Mouse (Mus musculus) G1E (cell line): Measurements from ENCODE around the gene Hlx.

Experiments used
- CTCF ChIP-seq: IDR thresholded peaks from 2 replicates; pipeline ENCODE4 v1.5.1; 2012; ENCODE audit warnings: low read depth, low read length, inconsistent platforms, mixed read lengths
- GATA1 ChIP-seq: IDR thresholded peaks from 2 replicates; pipeline ENCODE4 v1.6.1; 2012; ENCODE audit warnings: borderline replicate concordance, low read length, inconsistent platforms, mixed read lengths
- GATA2 ChIP-seq: IDR thresholded peaks from 2 replicates; pipeline ENCODE4 v1.6.1; 2012; ENCODE audit warnings: low read depth, low read length, inconsistent platforms, borderline replicate concordance
- POLR2AphosphoS5 ChIP-seq: IDR thresholded peaks from 2 replicates; pipeline ENCODE4 v1.6.1; 2012; ENCODE audit warnings: low read depth, low read length, inconsistent platforms; ENCODE audit not compliant: insufficient replicate concordance
- TAL1 ChIP-seq: conservative IDR thresholded peaks from 2 replicates; pipeline ENCODE4 v1.6.1; 2012; ENCODE audit warnings: low read depth, low read length, inconsistent platforms, mixed read lengths

DNA sequence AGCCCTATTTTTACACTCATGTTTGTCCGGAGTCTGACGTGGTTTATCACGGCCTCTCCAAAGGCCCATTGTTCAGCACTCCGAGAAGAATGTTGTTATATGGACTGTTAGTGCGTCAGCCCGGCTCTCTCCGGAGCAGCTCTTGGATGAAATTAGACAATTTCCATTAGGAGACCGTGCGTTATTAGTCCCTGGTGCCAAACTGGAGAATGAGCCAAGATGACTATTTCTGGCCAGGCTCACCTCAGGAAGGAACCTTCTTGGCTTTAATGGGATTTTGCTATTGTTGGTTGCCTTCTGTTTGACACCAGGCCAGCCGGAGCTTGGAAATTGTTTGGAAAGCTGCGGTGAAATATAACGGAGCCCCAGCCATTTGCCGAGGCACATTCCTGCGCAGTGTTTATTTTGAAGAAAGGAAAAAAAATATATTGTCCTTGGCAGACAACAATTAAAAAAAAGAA lies 16.3 kb upstream of the Hlx start:
- TF ChIP-seq CTCF (no peak), POLR2AphosphoS5 (no peak), GATA1 (no peak), TAL1 (no peak), GATA2 (no peak)
